Mouse (Mus musculus) kidney, postnatal 36 days (tissue): Measurements from ENCODE around the gene Tcam1.
"Not testable (repeated sequence)": the region's sequence is repeated elsewhere in the genome, so short reads cannot be mapped to it uniquely, and the experiment has no call there.

Experiments
- DNase-seq, 2 experiments: peaks; one replicate each; pipeline ENCODE4 v3.0.0; 2021 to 2022; ENCODE audit warnings: mixed read lengths in 2 of 2

Tcam1 gene

DNA sequence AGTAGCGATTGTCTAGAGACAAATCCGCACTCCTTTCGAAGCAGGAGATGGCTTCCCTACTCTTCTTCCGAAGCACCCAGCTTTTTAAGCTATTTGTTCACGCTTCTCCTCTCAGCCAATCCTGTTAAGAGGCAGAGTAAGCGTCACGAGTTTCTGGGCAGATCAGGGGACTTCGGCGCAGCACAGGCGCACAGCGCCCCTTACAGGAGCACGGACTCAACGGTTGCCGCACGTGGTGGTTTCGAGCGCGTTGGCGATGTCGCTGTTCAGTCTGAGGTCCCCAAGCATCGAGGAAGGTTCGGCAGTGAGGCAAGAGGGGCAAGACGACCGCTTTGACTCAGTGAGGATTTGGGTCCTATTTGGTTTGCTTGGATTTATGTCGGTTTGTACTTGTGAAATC, at the start of gene Tcam1:
Tcam1 (plus strand) TSS at position 219 of the 400 bp plus-strand sequence.
- peak; percentile 94 to 97 for DNase-seq

DNA sequence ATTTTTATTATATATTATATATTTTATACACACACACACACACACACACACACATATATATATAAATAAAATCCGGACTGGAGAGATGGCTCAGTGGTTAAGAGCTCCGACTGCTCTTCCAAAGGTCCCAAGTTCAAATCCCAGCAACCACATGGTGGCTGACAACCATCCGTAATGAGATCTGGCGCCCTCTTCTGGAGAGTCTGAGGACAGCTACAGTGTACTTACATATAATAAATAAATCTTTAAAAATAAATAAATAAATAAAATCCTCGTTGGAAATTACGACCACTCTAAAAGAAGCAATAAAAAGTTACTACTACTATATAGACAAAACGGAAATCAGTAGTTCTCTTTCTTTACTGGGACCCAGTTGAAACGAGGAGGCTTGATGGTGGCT, 42.5 kb upstream of the Tcam1 start:
- DNase-seq = not testable (repeated sequence)

DNA sequence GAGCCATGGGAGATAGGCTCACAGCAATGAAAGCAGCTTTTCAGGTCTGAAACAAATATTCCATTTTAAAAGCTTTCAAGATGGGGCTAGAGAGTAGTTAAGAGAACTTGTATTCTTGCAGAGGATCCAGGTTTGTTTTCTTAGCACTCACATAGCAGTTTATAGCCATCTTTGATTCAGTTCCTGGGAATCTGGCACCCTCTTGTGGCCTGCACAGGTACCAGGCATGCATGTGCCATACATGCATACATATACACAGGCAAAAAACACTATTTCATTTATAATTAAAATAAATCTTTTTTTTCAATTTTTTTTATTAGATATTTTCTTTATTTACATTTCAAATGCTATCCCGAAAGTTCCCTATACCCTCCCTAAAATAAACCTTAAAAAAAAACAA, 29.6 kb upstream of the Tcam1 start:
- peak in 1 of 2 experiments; percentile 51 for DNase-seq

DNA sequence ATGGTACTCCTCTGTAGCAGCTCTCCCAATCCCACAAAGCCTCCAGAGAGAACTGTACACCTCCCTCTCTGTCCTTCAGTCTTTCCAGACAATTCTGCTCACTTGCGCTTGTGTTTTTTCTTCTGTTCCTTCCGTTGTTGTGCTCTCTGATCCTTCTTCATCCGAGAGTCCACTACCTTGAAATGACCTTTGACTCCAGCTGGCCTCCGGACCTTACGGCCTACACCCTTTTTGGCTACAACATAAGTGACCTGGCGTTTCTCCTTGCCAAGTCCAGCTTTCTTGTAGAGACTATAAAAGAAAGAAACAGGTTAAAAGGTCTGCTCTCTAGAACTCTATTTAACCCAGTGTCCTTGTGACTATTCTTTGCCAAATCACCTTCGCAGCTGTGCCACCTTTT, 27.1 kb upstream of the Tcam1 start:
- DNase-seq = peak; percentile 58 to 68

DNA sequence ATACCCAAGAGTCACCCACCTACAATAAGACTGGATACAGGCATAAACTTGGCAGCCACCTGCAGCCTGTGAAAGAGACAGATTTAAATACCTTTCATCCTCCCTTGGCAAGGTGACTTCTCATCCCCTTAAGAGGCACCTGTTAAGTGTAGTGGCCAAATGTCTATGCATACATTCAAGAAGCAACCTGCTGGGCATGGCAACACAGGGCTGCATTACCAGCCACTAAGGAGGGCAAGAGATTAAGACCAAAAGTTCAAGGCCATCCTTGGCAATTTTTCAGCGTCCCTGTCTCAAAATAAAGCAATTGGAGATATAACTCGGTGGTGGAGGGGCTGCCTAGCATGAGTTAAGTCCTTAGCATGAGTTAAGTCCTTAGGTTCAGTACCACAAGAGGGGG, 21.7 kb upstream of the Tcam1 start:
- no peak for DNase-seq

DNA sequence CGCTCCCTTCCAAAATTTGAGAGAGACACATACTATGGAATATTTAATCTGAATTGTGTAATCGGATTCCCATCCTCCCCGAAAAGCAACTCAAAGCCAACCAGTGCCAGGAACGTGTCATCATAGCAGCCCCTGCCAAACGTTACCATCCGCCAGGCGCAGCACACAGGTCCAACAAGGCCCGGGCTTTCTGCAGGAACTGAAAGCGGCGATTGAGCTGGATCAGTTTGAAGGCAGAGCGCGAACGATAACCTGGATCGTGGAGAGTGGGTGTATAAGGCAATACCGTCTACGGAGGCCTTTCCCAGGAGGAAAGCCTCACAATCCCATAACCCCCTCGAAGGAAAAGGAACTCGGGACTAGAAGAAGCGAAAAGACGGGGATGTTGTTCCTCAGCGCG, 21.3 kb upstream of the Tcam1 start:
- no peak for DNase-seq

DNA sequence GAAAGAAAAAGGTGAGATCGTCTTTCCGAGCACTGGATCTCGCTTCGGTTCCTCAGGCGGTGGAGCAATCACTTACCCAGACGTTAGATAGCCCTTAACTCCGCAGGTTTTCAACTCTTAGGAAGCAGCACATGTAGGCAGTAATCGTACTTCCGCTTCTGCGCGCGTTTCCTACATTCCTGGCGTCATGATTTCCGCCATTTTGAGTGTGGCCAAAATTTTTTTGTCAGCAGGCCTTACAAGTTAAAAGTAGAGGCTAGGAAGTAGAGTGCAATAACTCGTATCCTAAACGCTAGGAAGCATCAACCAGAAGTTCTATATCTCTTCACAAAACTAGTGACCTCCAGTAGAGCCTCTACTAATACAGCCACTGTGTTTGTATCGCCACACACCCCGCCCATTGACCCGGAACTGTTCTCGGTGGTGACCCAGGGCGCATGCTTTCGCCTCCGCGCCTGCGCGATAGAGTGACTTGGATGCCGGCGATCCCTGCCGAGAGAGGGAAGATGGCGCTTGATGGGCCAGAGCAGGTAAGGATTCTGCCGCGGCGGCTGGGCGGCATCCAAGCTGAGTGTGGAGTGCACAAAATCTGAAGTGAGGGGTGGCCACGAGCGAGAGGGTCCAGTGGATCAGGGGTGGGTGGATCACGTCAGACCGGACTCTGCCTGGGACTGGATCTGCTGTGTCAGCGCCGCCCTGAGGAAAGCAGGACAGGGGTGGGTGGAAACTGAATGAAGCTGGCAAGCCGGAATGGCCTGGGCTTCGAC, 20.6 kb upstream of the Tcam1 start, which contains the start of the genes Ftsj3 and Psmc5:
Ftsj3 (minus strand) TSS at position 395 of the 767 bp plus-strand sequence.
Psmc5 (plus strand) TSS at position 470 of the 767 bp plus-strand sequence.
- DNase-seq = peak; percentile 99 to 100

DNA sequence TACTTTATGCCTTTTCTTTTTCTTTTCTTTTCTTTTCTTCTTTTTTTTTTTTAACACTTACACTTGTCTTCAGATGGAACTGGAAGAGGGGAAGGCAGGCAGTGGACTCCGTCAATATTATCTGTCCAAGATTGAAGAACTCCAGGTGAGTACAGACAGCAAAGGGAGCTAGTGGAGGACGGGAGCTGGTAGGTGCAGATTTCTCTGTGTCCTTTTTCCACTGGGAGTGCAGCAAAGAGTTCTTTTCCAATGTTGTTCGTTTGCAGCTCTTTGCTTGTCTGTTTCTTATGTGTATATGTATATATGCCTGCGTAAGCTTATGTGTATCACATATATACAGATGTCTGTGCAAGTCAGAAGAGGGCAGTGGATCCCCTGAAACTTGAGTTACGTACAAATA, 19.7 kb upstream of the Tcam1 start:
- peak; percentile 51 to 70 for DNase-seq

DNA sequence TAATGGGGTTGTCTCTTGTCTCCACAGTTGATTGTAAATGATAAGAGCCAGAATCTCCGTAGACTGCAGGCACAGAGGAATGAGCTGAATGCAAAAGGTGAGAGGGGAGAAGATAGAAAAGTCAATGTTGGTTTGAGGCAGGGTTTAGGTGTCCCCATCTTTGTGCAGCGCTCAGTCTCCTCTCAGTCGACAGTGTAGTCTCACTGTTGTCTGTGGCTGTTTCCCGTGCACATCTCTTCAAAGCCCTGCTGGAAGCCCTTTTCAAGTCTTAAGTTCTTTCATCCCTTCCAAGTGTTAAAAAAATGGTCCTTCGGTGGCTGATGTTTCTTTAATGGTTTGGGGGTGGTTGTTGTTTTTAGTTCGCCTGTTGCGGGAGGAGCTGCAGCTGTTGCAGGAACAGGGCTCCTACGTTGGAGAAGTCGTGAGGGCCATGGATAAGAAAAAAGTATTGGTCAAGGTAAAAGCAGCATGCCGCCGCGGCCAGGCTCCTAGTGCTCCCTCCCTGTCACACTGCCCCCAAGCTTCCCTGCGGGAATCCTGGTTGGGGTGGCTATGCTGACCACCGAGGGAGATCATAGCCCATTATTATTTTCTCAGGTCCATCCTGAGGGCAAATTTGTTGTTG, 15.5 kb upstream of the Tcam1 start:
- no peak for DNase-seq

DNA sequence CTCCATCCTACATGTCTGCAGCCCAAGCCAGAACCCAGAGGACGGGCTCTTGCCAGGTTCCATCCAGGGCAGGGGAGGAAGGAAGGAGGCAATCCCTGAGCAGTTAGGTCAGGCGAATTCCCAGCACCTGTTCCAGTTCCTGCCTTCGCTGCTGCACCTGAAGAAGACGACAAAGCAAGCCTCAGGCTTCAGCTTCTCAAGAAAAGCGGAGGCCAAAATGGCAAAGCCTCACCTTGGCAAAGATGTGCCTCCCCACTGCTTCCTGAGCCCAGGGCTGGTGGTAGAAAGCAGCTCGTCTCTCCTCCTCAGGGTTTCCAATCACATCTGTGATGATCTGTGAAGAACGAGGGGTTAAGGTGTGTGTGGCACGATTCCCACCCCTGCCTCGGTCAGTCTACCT, 12.5 kb upstream of the Tcam1 start:
- no peak for DNase-seq

DNA sequence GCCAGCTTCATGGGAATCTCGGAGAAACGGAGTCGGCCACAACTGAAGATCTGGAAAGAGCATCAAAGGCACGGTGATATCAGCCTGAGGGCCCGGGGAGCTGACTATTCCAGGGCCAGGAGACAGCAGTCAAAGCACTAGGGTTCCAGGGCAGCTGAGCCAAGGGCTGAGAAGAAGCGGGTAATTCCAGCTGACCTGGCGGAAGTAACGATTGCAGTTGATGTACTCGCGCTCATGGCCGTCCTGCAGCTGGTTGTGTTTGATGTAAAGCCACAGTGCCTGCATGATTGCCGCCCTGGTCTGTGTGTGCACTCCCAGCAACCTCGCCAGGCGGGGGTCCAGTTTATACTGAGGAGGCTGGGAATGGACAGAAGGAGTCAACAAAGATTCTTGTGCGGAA, 11.5 kb upstream of the Tcam1 start:
- DNase-seq = no peak

DNA sequence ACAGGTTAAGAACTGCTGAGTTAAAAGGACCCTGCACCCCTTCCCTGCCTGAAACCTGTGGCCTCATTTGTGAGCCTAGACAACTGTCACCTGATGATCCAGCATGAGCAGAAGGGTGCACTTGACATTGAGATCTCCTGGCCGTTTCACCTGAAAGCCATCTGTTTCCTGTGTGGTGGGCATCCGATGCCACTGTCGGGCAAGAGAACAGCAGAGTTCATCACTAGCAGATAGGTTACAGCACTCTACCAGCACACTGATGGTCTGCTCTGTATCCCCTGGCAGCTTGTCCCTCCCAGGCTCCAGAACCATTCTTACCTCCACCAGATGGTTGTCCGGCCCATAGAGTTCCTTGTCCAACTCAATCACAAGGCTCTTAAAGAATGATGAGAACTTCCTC, 10.9 kb upstream of the Tcam1 start:
- DNase-seq = no peak

DNA sequence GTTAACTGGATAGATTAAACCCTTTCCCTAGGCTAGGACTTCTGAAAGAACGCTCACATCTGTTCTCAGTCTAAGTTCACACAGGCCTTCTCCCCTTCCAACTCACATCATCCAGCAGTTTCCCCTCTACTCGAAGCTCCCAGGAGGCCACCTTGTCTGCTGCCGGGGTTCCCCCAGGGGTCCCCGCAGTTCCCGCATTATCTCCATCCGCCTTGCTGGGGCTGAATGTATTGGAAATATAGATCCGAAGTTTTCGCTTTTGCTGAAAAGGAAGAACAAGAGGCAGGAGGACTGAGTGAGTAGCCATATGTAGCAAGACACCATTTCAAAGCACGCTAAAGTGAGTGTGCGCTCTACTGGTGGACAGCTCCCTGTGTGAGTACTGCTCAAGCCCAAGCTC, 10.0 kb upstream of the Tcam1 start:
- DNase-seq = no peak

DNA sequence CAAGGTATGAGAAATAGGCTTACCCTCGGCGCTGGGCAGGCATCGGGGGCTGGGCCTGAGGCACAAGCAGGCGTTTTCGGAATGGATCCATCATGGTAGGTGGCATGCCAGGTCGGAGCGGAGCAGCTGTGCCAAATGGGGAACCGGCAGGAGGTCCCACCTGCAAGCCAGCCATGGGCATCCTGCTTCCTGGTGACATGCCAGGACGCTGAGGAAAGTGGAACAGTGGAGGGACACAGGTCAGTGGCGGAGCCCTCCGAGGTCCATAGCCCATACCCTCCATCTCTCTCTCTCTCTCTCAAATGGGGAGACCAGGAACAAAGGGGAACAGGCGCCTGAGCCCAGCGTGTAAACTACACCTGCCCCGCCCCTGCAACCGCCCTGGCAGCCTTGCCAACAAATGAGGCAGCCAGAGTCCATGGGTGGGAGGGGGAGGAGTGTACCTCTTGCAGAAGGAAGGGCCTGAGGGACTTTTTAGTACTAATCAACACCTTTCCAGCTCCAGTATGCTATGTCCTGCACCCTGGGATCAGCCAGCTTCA, 9.1 kb upstream of the Tcam1 start:
- DNase-seq = peak; percentile 73 to 80

DNA sequence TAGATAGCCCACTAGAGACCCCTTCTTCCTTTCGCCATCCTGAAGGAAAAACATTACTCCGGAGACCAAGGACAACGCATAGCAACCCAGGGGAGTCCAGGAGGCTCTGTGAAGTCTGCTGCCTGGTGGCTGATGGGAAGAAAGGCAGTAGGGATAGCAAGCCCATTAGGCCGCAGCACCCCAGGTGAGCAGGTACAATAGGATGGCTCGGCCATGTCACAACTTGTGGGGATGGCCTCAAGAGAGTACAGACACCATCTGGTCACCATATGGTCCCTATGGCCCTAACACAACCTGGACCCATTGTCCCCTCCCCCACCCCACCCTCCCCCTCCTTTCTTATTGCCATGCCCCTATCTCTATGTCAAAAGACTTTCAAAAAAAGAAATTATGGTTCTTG, 8.6 kb upstream of the Tcam1 start:
- DNase-seq = no peak

DNA sequence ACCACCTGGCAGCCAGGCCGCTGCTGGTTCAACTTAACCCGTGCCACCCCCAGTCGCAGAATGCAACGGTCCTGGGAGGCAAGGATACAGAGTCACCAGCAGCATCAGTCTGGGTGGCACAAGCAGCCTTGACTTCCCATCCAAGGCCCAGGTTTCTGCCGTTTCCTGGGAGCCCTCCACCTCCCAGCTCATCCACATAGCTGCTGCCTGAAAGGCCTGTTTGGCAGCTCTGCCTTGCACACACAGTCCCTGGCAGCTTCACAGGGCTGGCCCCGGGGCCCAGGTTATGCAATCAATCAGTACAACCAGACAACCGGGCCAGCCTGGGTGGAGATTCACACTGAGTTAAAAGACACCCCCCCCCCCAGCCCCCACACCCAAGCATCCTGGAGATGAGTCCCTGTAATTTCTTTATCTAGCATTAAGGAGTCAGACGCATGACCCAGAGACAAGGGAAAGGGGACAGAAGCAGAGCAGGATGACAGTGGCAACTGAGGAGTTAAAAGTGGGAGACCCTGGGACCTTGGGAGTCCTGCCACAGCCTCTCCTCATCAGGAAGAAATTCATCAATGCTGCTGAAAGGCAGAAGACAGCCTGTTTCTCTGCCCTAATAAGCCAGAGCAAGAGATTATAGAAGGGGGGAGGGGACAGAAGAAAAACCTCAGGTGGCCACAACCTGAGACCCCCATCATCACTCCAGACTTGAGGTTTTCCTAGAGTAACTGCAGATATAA, 8.0 kb upstream of the Tcam1 start:
- DNase-seq = peak; percentile 78 to 87

DNA sequence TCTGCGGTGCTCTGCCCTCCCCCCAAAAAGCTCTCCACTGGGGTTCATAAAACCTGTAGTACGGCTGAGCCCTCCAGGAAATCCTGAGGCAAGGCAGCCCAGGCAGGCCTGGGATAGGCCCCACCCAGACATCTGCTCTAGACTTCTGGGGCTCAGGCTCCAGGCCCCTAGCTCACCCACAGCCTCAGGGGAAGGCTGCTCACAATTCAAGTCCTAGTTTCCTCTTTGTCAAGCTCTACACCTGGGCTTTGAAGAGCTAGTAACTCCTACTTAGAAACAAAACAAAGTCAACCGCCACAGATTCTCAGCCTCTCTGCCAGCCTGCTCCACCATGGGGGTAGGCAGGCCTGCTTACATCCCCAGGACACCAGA, 7.4 kb upstream of the Tcam1 start:
- DNase-seq = peak in 1 of 2 experiments; percentile 39

DNA sequence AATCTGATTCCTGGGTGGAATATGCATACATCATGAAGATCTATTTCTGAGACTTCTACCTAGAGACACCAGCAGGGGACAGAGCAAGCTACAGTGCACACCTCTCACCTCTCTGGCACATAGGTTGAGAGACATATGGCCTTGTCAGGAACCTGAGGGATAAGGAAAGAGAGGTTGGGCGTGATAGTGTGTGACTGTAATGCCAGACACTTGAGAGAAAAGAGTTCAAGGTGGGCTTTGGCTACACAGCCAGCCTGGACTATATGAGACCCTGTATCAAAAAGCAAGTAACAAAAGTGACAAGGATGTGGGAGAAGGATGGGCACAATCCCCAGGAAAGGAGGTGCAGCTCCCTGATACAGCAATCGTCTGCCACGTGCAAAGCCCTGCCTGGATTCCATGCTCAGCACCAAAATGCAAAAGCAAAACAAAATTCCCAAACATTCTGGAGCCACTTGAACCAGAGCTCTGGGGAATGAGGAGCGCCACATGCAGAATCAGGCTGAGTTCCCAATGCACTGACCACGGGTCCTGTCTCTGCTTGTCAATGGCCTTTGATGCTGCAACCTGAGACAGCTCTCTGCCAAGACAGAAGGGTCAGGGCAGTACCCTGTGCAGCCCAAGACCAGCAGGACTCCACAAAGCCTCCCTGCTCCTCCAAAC, 5.2 kb upstream of the Tcam1 start:
- DNase-seq = peak in 1 of 2 experiments; percentile 29

DNA sequence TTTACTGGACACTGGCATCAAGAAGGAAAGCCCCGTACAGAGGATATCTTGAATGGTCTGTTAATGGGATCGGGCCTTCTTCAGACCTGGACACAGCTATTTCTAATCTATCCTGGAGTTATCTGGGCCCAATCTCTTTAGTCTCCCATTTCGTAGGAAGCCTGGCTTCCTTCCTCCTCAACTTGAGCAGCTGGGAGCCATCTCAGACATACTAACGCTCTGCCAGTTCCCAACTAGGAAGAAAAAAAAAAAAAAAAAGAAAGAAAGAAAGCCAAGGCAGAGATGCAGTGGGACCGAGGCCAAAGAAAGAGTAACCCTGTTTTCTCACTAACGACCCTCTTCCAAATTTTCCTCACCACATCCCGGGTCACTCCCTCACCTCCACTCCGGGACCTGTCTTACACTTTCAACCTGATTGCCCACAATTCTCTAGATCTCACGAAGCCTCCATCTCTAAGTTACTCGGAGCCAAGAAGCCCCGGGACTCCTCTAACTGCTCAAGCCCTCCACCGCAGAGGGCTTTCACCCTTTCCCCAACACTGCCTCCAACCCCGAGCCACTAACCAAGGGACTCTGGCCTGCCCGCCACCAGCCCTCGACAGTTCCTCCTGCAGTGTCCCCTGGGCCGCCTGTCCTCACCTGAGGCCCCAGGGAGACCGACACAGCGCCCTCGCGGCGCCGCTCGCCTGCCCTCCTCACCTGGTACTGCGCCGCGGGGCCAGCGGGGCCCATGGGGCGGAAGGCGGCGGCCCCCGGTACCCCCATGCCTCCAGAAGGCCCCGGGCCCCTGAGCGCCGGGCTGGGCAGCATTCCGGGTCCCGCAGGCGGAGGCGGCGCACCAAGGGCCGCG, 4.5 kb upstream of the Tcam1 start:
- peak in 1 of 2 experiments; percentile 67 for DNase-seq

DNA sequence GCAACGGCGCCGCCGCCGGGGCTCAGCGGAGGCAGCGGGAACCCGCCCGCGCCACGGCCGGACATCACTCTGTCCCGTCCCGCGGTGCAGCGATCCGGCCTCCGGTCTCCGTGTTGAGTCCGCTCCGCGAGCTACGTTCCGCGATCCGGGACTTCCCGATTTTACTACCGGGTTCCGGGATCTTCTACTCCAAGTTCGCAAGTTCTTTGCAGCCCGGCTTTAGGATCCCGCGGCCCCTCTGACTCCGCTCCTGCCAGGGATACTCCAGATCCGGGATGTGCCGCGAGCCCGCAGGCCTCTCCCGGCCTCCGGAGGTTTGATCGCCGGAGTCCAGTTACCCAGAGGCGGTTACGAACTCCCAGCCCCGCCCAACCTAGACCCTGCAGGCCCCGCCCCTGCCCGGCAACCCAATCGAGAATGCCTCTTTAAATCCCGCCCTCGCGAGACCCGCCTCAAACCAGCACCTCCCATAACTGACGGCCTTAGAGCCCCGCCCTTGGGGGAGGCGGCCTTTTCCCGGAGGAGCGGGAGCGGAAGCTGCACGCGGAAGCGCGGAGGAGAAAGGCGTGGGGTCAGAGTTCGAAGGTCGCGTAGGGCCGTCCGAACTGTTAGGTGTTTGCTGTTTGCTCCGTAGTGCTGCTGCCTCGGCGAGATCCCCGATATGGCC, 3.7 kb upstream of the Tcam1 start, which contains the start of gene Smarcd2:
Smarcd2 (minus strand) TSS at position 329 of the 667 bp plus-strand sequence.
- peak; percentile 100 for DNase-seq

DNA sequence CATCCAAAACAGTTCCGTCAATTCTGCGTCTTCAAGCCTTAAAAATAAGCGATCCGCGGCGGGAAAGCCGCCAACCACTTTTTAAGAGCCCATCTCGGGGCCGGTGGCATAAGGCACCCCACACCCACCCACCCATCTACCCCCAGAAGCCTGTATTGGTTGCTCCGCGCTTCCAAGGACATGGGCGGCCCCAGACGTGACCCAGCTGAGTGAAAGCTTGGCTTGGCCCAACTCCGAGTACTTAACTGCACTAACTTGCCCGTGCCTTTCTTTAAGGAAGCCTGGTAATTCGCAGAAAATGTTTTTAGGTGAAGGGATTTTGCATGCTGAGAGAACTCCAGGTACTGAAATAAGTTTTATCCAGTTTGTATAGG, 3.2 kb upstream of the Tcam1 start:
- DNase-seq = no peak
